Mouse (Mus musculus) stomach, embryonic 15.5 days (tissue): Measurements from ENCODE around the gene Rbfox1. TPM values are rescaled to one million over a fixed set of nuclear protein-coding genes. Genes with fewer than 3 reads are reported as not detected.

Experiments
- ATAC-seq: fragments of 200-750 bp; cut with Nextera tagmentation; 2 replicates; pipeline ENCODE4 v1.8.0; 2017; ENCODE audit warnings: low read depth, moderate number of reproducible peaks, moderate TSS enrichment; ENCODE audit not compliant: insufficient read depth, low FRiP score
- H3K27ac ChIP-seq: fragments of 300-500 bp; sonication (generic); 2 replicates; pipeline ENCODE4 v1.5.1; 2015; ENCODE audit warnings: mild to moderate bottlenecking, inconsistent platforms
- H3K27me3 ChIP-seq: fragments of 300-500 bp; sonication (generic); replicated peaks from 2 replicates; pipeline ENCODE4 v1.6.1; 2015; ENCODE audit warnings: inconsistent platforms
- H3K36me3 ChIP-seq: fragments of 300-500 bp; sonication (generic); 2 replicates; pipeline ENCODE4 v1.6.1; 2015; ENCODE audit warnings: inconsistent platforms
- H3K4me1 ChIP-seq: fragments of 300-500 bp; sonication (generic); 2 replicates; pipeline ENCODE4 v1.6.1; 2015; ENCODE audit warnings: inconsistent platforms
- H3K4me2 ChIP-seq: fragments of 300-500 bp; sonication (generic); 2 replicates; pipeline ENCODE4 v1.6.1; 2015; ENCODE audit warnings: mild to moderate bottlenecking, inconsistent platforms
- H3K4me3 ChIP-seq: fragments of 300-500 bp; sonication (generic); replicated peaks from 2 replicates; pipeline ENCODE4 v1.5.1; 2015; ENCODE audit warnings: inconsistent platforms
- H3K9ac ChIP-seq: fragments of 300-500 bp; sonication (generic); 2 replicates; pipeline ENCODE4 v1.6.1; 2015; ENCODE audit warnings: inconsistent platforms
- H3K9me3 ChIP-seq: fragments of 300-500 bp; sonication (generic); 2 replicates; pipeline ENCODE4 v1.6.1; 2016; ENCODE audit warnings: inconsistent platforms
- WGBS: fragments of 180-500 bp; shearing (Covaris S2); methylation state at CpG from one replicate; pipeline ENCODE4 v1.1.7; 2015; 5-methylcytosine and 5-hydroxymethylcytosine counted together
- polyA plus RNA-seq: library from polyadenylated mRNA; unstranded; fragments of >200 nt; fragmentation: Nextera tagmentation; extraction: Ambion mirVana; gene quantifications from 2 replicates; pipeline ENCODE4 v1.2.1, GENCODE M21; 2015

Gene Rbfox1
- polyA plus RNA-seq, 1 experiment from 2014 or later, result 3.5 TPM

- no peaks in the 10 kb centered on the region for H3K27me3 ChIP-seq
- H3K4me2 ChIP-seq, result no peak overlapping the region
- peaks cover 8% of the 10 kb centered on the region; the same call in 1 of the 2 replicates for H3K4me1 ChIP-seq
- H3K4me3 ChIP-seq, result no peak overlapping the region
- H3K9me3 ChIP-seq, result no peaks in the 10 kb centered on the region
- ATAC-seq, result no peak
- no peak overlapping the region for H3K27ac ChIP-seq
- no peak overlapping the region for H3K9ac ChIP-seq
- no peaks in the 10 kb centered on the region for H3K36me3 ChIP-seq
- WGBS, result 73% methylated on average over 10 of the region's 10 CpGs
These were observed 1260.3 kb downstream of the Rbfox1 start for GRCm38 (mm10) chr16:7145505-7145904.

- Histone ChIP-seq H3K36me3 (no peaks in the 10 kb centered on the region), H3K4me3 (no peak overlapping the region), H3K9me3 (no peaks in the 10 kb centered on the region), H3K9ac (no peak overlapping the region), H3K27me3 (no peaks in the 10 kb centered on the region), H3K4me1 (peaks cover 10% of the 10 kb centered on the region; the same call in 1 of the 2 replicates), H3K27ac (no peak overlapping the region), H3K4me2 (no peak overlapping the region)
- ATAC-seq, result no peak
- WGBS, result 58% methylated on average over 6 of the region's 6 CpGs
These were observed 1261.3 kb downstream of the Rbfox1 start for GRCm38 (mm10) chr16:7146454-7146853.

GRCm38 (mm10) chr16:7147884-7148283 is 1262.7 kb downstream of the Rbfox1 start:
- Histone ChIP-seq H3K4me2 (no peak overlapping the region), H3K36me3 (no peaks in the 10 kb centered on the region), H3K9ac (no peak overlapping the region), H3K27ac (no peak overlapping the region), H3K4me3 (no peak overlapping the region), H3K9me3 (no peaks in the 10 kb centered on the region), H3K27me3 (no peaks in the 10 kb centered on the region), H3K4me1 (peaks cover 10% of the 10 kb centered on the region; the same call in 1 of the 2 replicates)
- WGBS, result 77% methylated on average over 2 of the region's 2 CpGs
- ATAC-seq, result no peak

GRCm38 (mm10) chr16:7149106-7149899 is 1264.1 kb downstream of the Rbfox1 start:
- Histone ChIP-seq H3K27ac (no peak overlapping the region), H3K4me3 (no peak overlapping the region), H3K4me2 (peak overlapping the region; percentile 13; the same call in 1 of the 2 replicates), H3K9ac (no peak overlapping the region), H3K36me3 (no peaks in the 10 kb centered on the region), H3K27me3 (no peaks in the 10 kb centered on the region), H3K9me3 (no peaks in the 10 kb centered on the region), H3K4me1 (peaks cover 10% of the 10 kb centered on the region; the same call in 1 of the 2 replicates)
- WGBS, result 61% methylated on average over 16 of the region's 16 CpGs
- ATAC-seq, result no peak

GRCm38 (mm10) chr16:7150201-7150791 is 1265.1 kb downstream of the Rbfox1 start:
- no peak overlapping the region for H3K4me3 ChIP-seq
- peak; percentile 50; the same call in 1 of the 2 replicates for ATAC-seq

GRCm38 (mm10) chr16:7152401-7152800 is 1267.2 kb downstream of the Rbfox1 start:
- ATAC-seq, result no peak
- Histone ChIP-seq H3K27ac (no peak overlapping the region), H3K36me3 (no peaks in the 10 kb centered on the region), H3K4me3 (no peak overlapping the region), H3K9me3 (no peaks in the 10 kb centered on the region), H3K4me2 (no peak overlapping the region), H3K9ac (no peak overlapping the region), H3K27me3 (no peaks in the 10 kb centered on the region), H3K4me1 (peaks cover 10% of the 10 kb centered on the region; the same call in 1 of the 2 replicates)
- 78% methylated on average over 4 of the region's 4 CpGs for WGBS

More at GRCm38 (mm10) chr16:7150201-7150791, 1265.1 kb downstream of the Rbfox1 start:
- H3K9me3 ChIP-seq, result no peaks in the 10 kb centered on the region
- H3K4me1 ChIP-seq, result peaks cover 10% of the 10 kb centered on the region; the same call in 1 of the 2 replicates
- H3K9ac ChIP-seq, result no peak overlapping the region
- H3K27me3 ChIP-seq, result no peaks in the 10 kb centered on the region
- no peaks in the 10 kb centered on the region for H3K36me3 ChIP-seq
- 13% methylated on average over 8 of the region's 8 CpGs for WGBS
- peak overlapping the region; percentile 44; the same call in 1 of the 2 replicates for H3K27ac ChIP-seq
- peak overlapping the region; percentile 32 for H3K4me2 ChIP-seq

- Histone ChIP-seq H3K9ac (no peak overlapping the region), H3K27ac (no peak overlapping the region), H3K36me3 (no peaks in the 10 kb centered on the region), H3K4me2 (no peak overlapping the region), H3K9me3 (no peaks in the 10 kb centered on the region), H3K4me1 (peaks cover 7% of the 10 kb centered on the region; the same call in 1 of the 2 replicates), H3K27me3 (no peaks in the 10 kb centered on the region), H3K4me3 (no peak overlapping the region)
- ATAC-seq, result no peak
- 81% methylated on average over 3 of the region's 3 CpGs for WGBS
These were observed 1269.5 kb downstream of the Rbfox1 start for GRCm38 (mm10) chr16:7154671-7155070.

GRCm38 (mm10) chr16:7158856-7159826 is 1274.0 kb downstream of the Rbfox1 start:
- no peak for ATAC-seq
- H3K4me2 ChIP-seq, result no peak overlapping the region
- no peaks in the 10 kb centered on the region for H3K9me3 ChIP-seq
- 60% methylated on average over 8 of the region's 8 CpGs for WGBS
- H3K4me1 ChIP-seq, result no peaks in the 10 kb centered on the region
- no peaks in the 10 kb centered on the region for H3K36me3 ChIP-seq
- no peak overlapping the region for H3K27ac ChIP-seq
- no peak overlapping the region for H3K9ac ChIP-seq
- no peak overlapping the region for H3K4me3 ChIP-seq
- H3K27me3 ChIP-seq, result no peaks in the 10 kb centered on the region

GRCm38 (mm10) chr16:7159827-7160217 is 1274.7 kb downstream of the Rbfox1 start:
- Histone ChIP-seq H3K9ac (no peak overlapping the region), H3K27me3 (no peaks in the 10 kb centered on the region), H3K4me1 (no peaks in the 10 kb centered on the region), H3K4me2 (no peak overlapping the region), H3K27ac (no peak overlapping the region), H3K4me3 (no peak overlapping the region), H3K9me3 (no peaks in the 10 kb centered on the region), H3K36me3 (no peaks in the 10 kb centered on the region)
- ATAC-seq, result no peak
- 72% methylated on average over 6 of the region's 6 CpGs for WGBS

- Histone ChIP-seq H3K4me2 (no peak overlapping the region), H3K36me3 (no peaks in the 10 kb centered on the region), H3K4me1 (no peaks in the 10 kb centered on the region), H3K9ac (no peak overlapping the region), H3K4me3 (no peak overlapping the region), H3K27me3 (no peaks in the 10 kb centered on the region), H3K9me3 (no peaks in the 10 kb centered on the region), H3K27ac (no peak overlapping the region)
- WGBS, result 64% methylated on average over 4 of the region's 4 CpGs
- no peak for ATAC-seq
These were observed 1277.0 kb downstream of the Rbfox1 start for GRCm38 (mm10) chr16:7162168-7162567.

GRCm38 (mm10) chr16:7163688-7164087 is 1278.5 kb downstream of the Rbfox1 start:
- 67% methylated on average over 4 of the region's 4 CpGs for WGBS
- H3K27ac ChIP-seq, result no peak overlapping the region
- no peak overlapping the region for H3K4me3 ChIP-seq
- ATAC-seq, result no peak
- H3K4me2 ChIP-seq, result no peak overlapping the region
- H3K27me3 ChIP-seq, result no peaks in the 10 kb centered on the region
- no peaks in the 10 kb centered on the region for H3K4me1 ChIP-seq
- H3K36me3 ChIP-seq, result no peaks in the 10 kb centered on the region
- H3K9me3 ChIP-seq, result no peaks in the 10 kb centered on the region
- H3K9ac ChIP-seq, result no peak overlapping the region
